Mouse (Mus musculus) brown adipose tissue, adult 24 weeks (tissue): ENCODE measurements around the gene Slc19a2. TPM values are rescaled to one million over a fixed set of nuclear protein-coding genes. Genes with fewer than 3 reads are reported as not detected.

ENCODE experiments used
- H3K27ac ChIP-seq: fragments of 200-500 bp; replicated peaks from 2 replicates; pipeline ENCODE4 v1.5.1; 2012; ENCODE audit warnings: low read depth, mild to moderate bottlenecking, low read length
- H3K4me1 ChIP-seq: fragments of 200-500 bp; 2 replicates; pipeline ENCODE4 v1.6.1; 2012; ENCODE audit warnings: low read length, mixed read lengths; ENCODE audit not compliant: control insufficient read depth, insufficient read depth, insufficient read length
- H3K4me3 ChIP-seq: fragments of 200-500 bp; 2 replicates; pipeline ENCODE4 v1.5.1; 2012; ENCODE audit warnings: low read depth, mild to moderate bottlenecking, low read length, moderate library complexity; ENCODE audit not compliant: insufficient read depth
- polyA plus RNA-seq: library from polyadenylated mRNA; stranded (reverse); fragments of >200 nt; gene quantifications from 2 replicates; pipeline ENCODE4 v1.2.4, GENCODE M21; 2012; ENCODE audit not compliant: missing spikeins, insufficient read depth, insufficient read length

Slc19a2 gene
- polyA plus RNA-seq, 1 experiment: 3.5 TPM

DNA sequence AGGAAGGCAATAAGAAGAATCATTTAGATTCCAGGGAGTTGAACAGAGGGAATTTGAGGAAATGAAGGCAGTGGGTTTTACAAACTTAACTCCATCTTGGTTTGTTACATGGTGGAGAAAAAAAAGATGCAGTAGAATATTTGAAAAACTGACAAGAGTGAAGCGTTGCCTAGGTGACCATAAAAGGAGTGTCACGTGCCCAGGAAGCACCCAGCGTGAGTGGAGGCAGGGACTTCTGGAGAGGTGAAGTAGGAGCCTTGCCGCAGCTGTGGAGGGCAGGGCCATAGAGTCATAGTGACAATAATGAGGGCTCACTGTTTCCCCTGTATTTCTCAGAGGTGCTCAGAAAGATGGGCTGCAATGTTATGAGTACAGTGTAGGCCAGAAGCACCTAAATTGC lies 30.5 kb downstream of the Slc19a2 start:
- H3K4me3 ChIP-seq: no peak overlapping the region
- no peaks in the 10 kb centered on the region for H3K4me1 ChIP-seq

DNA sequence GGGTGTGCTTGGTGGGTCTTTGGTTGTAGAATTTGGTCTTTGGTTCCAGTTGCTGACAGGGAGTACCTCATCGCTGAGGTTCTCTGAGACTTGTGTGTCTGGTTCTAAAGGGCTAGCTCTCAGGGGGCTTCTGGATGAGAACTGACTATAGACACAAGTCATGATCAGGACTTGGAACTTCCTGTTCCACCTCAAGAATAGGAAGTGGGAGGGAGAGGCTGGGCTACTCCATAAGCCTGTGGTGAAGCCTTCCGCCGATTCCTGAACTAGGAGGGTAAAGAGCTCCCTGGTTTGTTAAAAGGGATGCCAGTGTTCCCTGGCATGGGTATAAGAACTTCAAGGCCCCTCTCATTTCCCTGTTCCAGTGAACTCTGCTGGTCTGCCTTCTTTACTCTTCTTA lies 35.2 kb downstream of the Slc19a2 start:
- Histone ChIP-seq H3K4me3 (no peak overlapping the region), H3K4me1 (no peaks in the 10 kb centered on the region), H3K27ac (no peak overlapping the region)

More for the DNA sequence above, 30.5 kb downstream of the Slc19a2 start:
- no peak overlapping the region for H3K27ac ChIP-seq

DNA sequence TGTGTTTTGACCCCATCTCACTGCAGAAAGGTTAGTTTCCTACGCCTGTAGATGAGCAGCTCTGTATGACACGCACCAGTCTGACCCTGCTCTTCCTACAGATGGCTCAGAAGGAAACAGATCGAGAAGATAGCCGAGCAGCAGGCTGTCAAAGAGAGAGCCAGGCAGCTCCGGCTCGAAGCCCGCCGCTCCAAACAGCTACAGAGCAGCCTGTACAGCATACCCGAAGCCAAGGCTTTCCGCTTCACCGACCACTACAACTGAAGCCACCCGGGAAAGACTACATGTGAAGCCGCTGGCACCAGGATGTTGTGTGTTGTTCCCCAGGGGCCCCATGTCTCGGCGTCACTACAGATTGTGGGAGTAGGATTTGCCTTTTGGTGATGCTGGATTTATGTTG lies 38.6 kb downstream of the Slc19a2 start:
- H3K4me3 ChIP-seq: no peak overlapping the region
- no peaks in the 10 kb centered on the region for H3K4me1 ChIP-seq
- no peak overlapping the region for H3K27ac ChIP-seq

DNA sequence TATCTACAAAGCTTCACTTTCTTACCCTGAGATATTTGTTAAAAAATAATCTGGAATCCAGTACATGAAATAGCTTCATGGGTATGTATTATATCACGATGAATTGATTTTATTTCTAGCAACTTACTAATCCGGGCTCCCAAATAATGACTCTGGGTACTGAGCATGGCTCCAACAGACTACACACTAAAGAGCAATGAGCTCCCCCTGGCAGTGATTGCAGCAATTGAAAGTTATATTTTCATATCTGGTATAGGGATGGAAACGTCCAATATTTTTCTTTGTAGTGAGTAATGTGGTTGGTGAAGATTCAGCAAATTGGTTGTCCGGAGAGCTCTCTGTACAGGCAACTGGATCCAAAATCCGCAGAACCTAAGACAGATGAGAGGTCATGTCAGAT lies 43.2 kb downstream of the Slc19a2 start:
- Histone ChIP-seq H3K4me1 (no peaks in the 10 kb centered on the region), H3K27ac (no peak overlapping the region)

DNA sequence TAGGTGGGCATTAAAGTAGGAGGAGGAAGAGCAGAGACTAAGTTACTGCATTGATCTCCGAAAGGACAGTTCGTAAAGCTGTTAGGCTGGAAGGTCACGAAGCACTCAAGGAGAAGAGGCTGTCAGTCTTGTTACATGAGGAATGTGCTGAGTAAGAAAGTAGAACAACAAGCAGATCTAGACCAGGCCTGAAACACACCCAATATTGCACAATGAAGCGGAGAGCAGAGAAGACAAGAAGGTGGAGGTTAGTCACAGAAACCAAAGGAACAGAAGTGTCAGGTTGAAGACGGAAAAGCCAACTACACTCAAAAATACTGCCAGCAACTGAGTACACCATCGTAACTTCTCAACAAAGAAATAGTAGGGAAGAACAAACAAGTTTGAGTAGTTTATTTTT lies 45.2 kb downstream of the Slc19a2 start:
- Histone ChIP-seq H3K27ac (no peak overlapping the region), H3K4me1 (no peaks in the 10 kb centered on the region), H3K4me3 (no peak overlapping the region)

More for the DNA sequence above, 43.2 kb downstream of the Slc19a2 start:
- no peak overlapping the region for H3K4me3 ChIP-seq

DNA sequence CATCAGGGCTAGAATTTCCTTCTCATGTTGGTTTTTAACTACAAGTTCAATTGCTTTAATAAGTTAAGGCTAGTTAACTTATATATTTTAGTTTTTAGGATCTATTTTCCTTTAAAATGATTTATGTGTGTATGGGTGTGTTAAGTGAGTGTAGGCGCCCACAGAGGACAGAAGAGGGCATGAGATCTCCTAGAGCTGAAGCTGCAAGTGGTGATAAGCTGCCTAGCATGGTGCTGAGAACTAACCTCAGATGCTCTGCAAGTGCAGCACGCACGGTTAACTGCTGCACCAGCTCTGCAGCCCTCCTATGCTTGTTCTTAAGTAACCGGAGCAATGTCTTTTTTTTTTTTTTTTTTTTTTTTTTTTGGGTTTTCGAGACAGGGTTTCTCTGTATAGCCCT lies 47.6 kb downstream of the Slc19a2 start:
- Histone ChIP-seq H3K4me1 (no peaks in the 10 kb centered on the region), H3K27ac (no peak overlapping the region), H3K4me3 (no peak overlapping the region)

DNA sequence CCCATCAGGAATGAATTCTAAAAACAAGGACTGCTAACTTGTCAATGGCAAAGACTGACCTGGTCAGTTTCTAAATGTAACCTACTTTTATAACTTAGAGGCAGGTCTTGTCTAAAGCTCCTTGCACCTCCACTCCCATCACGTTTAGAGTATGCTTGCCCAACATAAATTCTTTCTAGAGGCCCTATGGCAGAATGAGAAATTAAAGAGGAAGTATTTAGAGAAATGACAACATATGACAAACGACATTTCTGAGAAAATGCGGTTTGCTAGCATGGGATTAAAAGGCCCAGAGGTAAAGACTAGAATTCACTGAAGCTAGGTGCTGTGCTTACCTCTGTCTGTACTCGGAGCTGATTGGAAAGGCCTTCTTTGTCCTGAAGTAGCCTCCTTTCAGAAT lies 53.1 kb downstream of the Slc19a2 start:
- H3K4me1 ChIP-seq: no peaks in the 10 kb centered on the region
- no peak overlapping the region for H3K27ac ChIP-seq
- no peak overlapping the region for H3K4me3 ChIP-seq

DNA sequence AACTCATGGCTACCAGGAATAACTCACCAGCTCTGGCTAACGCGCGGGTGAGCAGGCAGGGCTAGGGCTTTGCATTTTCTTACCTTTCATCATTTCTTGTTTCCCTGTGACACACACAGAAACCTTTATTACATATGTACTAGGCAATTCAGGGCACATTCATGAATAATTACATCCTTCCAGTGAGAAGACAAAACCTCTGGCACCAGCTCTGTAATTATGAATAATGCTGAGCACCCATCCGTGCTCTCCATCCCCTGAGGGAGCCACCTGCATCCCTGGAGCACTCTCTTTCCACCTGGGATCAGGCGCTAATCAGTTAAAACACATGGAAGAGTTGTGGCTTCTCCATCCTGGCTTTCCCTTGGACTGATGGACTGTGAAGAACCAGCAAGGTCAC lies 55.0 kb downstream of the Slc19a2 start, which contains the start of gene Nme7:
Gene Nme7, plus strand, starts transcription at position 301 of the 400 bp plus-strand sequence.
- 0 out of 2 replicates have a peak, but pooled peaks cover 2% of the 10 kb centered on the region for H3K4me1 ChIP-seq
- no peak within 1 kb of the TSS for H3K4me3 ChIP-seq
- no peak within 1 kb of the TSS for H3K27ac ChIP-seq

DNA sequence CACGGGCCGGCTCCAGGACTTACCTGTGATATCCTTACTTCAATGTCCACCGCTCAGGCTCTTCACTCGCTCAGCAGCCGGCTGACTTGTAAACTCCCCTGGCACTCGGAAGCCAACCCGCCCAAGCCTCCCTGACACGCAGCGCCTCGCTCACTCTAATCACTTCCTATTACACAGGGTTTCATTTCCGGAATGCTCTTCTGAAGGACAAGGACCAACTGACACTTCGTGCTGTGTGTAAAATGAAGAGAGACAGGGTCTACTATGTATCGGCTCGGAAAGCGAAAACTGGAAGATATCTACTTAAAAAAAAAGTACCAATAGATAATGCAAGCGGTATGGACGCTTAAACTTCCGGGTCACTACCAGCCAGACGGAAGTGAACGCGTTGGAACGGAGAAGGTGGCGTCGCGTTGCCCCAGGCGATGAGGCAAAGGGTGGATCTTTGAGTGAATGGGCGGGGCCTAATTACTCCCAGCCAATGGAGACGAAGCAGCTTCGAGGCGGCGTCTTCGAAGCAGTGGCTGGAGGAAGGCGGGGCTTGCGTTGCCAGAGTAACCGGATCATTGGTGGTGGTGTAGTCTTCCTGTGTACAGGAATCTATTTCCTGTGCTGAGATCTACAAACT lies 58.4 kb downstream of the Slc19a2 start, which contains the start of gene Blzf1:
Gene Blzf1, minus strand, starts transcription at position 366 of the 628 bp plus-strand sequence.
- Histone ChIP-seq H3K27ac (peak within 1 kb of the TSS; percentile 78), H3K4me1 (0 out of 2 replicates have a peak, but pooled peaks cover 2% of the 10 kb centered on the region), H3K4me3 (peak within 1 kb of the TSS; percentile 87)

DNA sequence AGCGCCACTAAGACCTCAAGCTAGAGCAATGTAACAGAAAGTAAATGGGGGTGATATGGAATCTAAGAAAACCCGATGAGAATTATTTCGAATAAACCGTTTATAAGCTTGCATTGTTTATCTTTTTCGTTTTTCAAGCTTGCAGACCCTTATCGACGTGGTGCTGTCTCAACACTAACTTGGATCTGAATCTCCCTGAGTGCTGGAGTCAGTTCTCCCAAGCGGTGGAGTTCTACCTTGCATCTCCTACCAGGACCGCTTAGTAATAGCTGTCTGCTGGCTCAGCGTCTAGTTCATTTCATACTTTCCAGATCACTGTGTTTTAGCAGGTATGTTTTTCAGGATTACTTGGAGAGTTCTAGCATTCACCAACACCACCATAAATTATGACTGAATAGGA lies 59.1 kb downstream of the Slc19a2 start:
- Histone ChIP-seq H3K4me3 (peak overlapping the region; percentile 87), H3K27ac (no peak overlapping the region), H3K4me1 (0 out of 2 replicates have a peak, but pooled peaks cover 2% of the 10 kb centered on the region)

DNA sequence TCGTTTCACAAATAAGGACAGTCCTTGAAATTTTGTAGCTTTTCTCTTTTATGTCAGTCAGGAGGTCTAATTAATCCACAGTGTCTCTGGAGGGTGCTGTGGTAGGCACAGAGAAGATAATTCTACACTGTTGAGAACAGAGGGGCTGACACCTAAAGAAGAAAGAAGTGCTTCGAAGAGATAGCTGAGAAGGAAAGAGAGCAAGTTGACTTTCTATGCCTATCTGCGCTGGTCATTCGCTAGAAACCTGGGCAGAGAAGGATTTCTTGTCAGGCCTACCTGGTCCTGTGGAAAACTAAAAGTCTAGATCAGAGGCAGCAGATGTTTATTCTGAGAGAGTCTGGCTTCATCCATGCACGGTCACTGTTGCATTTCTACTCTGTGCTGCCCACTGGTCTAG lies 65.2 kb downstream of the Slc19a2 start:
- Histone ChIP-seq H3K4me3 (no peak overlapping the region), H3K4me1 (no peaks in the 10 kb centered on the region), H3K27ac (no peak overlapping the region)

Other genes starting within 250 kb of the Slc19a2 start
- gene Sele, start 200.8 kb upstream of the Slc19a2 start, polyA plus RNA-seq: 0.38 TPM in 1 of 2 replicates, not detected in the other
- gene Sell, start 187.1 kb upstream of the Slc19a2 start, polyA plus RNA-seq: 1.3 TPM in 1 of 2 replicates, not detected in the other
- gene Selp, start 133.8 kb upstream of the Slc19a2 start, polyA plus RNA-seq: 1.7 and 2.4 TPM in 2 replicates
- gene F5, start 97.2 kb upstream of the Slc19a2 start, polyA plus RNA-seq: 0.25 and 0.40 TPM in 2 replicates
- gene Ccdc181, start 26.5 kb downstream of the Slc19a2 start, polyA plus RNA-seq: 7.7 and 8.3 TPM in 2 replicates
- gene Nme7, start 55.1 kb downstream of the Slc19a2 start, polyA plus RNA-seq: 16.1 and 20.5 TPM in 2 replicates
- gene Blzf1, start 58.4 kb downstream of the Slc19a2 start, polyA plus RNA-seq: 15.7 and 16.9 TPM in 2 replicates
- gene Atp1b1, start 209.3 kb downstream of the Slc19a2 start, polyA plus RNA-seq: 18.7 and 18.9 TPM in 2 replicates